Mouse (Mus musculus) G1E (cell line): ENCODE measurements around the gene Esr2.

Experiments used
- CTCF ChIP-seq: IDR thresholded peaks from 2 replicates; pipeline ENCODE4 v1.5.1; 2012; ENCODE audit warnings: low read depth, low read length, inconsistent platforms, mixed read lengths
- GATA2 ChIP-seq: IDR thresholded peaks from 2 replicates; pipeline ENCODE4 v1.6.1; 2012; ENCODE audit warnings: low read depth, low read length, inconsistent platforms, borderline replicate concordance
- TAL1 ChIP-seq: conservative IDR thresholded peaks from 2 replicates; pipeline ENCODE4 v1.6.1; 2012; ENCODE audit warnings: low read depth, low read length, inconsistent platforms, mixed read lengths

GRCm38 (mm10) chr12:76177864-76178518, 932 bp upstream of the Esr2 start:
- TF ChIP-seq GATA2 (no peak), CTCF (peak; percentile 73), TAL1 (no peak)
